Mouse (Mus musculus): ENCODE data around the gene Gja1. TPM values are rescaled to one million over a fixed set of nuclear protein-coding genes. Genes with fewer than 3 reads are reported as not detected.

Gja1 gene
- not detected for total RNA-seq (2023)

GRCm38 (mm10) chr10:56377097-56377965 is at the start of gene Gja1:
Gja1 (plus strand) TSS chr10:56377330.

Other genes with a start within 250 kb of the Gja1 start
- 1 to 10 TPM; 2.1 to 2.5 TPM for gene Tbc1d32, start 148.6 kb upstream of the Gja1 start, total RNA-seq (2023)